Mouse (Mus musculus) midbrain, embryonic 11.5 days (tissue): ENCODE measurements around the gene Polr1e. TPM values are rescaled to one million over a fixed set of nuclear protein-coding genes. Genes with fewer than 3 reads are reported as not detected.

Experiments
- ATAC-seq: fragments of 200-750 bp; cut with Nextera tagmentation; 2 replicates; pipeline ENCODE4 v1.8.0; 2017; ENCODE audit warnings: moderate TSS enrichment, moderate library complexity; ENCODE audit not compliant: low FRiP score
- DNase-seq: peaks from one replicate; pipeline ENCODE4 v3.0.0; 2015; ENCODE audit warnings: low spot score; ENCODE audit errors: missing footprints
- H3K27ac ChIP-seq: fragments of 300-500 bp; sonication (generic); 2 replicates; pipeline ENCODE4 v1.5.1; 2014; ENCODE audit warnings: low read depth, low read length
- H3K27me3 ChIP-seq: fragments of 300-500 bp; sonication (generic); 2 replicates; pipeline ENCODE4 v1.6.1; 2014; ENCODE audit warnings: mild to moderate bottlenecking, low read length, moderate library complexity, mixed read lengths; ENCODE audit not compliant: control insufficient read depth, insufficient read depth
- H3K36me3 ChIP-seq: fragments of 300-500 bp; sonication (generic); 2 replicates; pipeline ENCODE4 v1.6.1; 2014; ENCODE audit warnings: mild to moderate bottlenecking, low read length, moderate library complexity, mixed read lengths; ENCODE audit not compliant: control insufficient read depth, insufficient read depth
- H3K4me1 ChIP-seq: fragments of 300-500 bp; sonication (generic); 2 replicates; pipeline ENCODE4 v1.6.1; 2014; ENCODE audit warnings: low read length; ENCODE audit not compliant: control insufficient read depth, insufficient read depth
- H3K4me2 ChIP-seq: fragments of 300-500 bp; sonication (generic); 2 replicates; pipeline ENCODE4 v1.6.1; 2014; ENCODE audit warnings: mild to moderate bottlenecking, moderate library complexity
- H3K4me3 ChIP-seq: fragments of 300-500 bp; sonication (generic); 2 replicates; pipeline ENCODE4 v1.5.1; 2014; ENCODE audit warnings: low read depth, low read length
- H3K9ac ChIP-seq: fragments of 300-500 bp; sonication (generic); 2 replicates; pipeline ENCODE4 v1.6.1; 2014; ENCODE audit warnings: low read length
- H3K9me3 ChIP-seq: fragments of 300-500 bp; sonication (generic); 2 replicates; pipeline ENCODE4 v1.6.1; 2016; ENCODE audit warnings: low read length; ENCODE audit not compliant: control insufficient read depth
- WGBS: fragments of 180-500 bp; shearing (Covaris S2); extraction: QIAGEN DNeasy Blood & Tissue Kit; methylation state at CpG from one replicate; pipeline ENCODE4 v1.1.7; 2014; 5-methylcytosine and 5-hydroxymethylcytosine counted together
- polyA plus RNA-seq: library from polyadenylated mRNA; unstranded; fragments of >200 nt; fragmentation: Nextera tagmentation; extraction: Ambion mirVana; gene quantifications from 2 replicates; pipeline ENCODE4 v1.2.1, GENCODE M21; 2014

The Polr1e gene
- polyA plus RNA-seq, 1 experiment from 2014 or later: 51.6 TPM

DNA sequence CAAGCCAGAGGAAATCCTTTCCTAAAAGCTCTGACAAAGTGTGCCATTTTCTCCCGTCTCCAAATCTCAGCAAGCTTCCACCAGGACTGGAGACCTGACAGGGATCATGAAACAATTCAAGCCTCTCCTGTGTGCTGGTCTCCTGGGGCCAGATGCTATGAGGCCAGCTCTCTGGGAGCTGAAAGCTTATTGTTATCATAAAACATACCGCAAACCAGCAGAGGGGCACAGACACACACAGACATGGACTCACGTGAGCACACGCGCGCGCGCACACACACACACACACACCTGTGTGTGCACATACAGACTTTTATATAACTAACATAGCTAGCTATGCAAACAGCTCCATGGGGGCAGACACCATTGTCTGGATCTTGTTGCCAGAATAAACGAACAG is 64.6 kb downstream of the Polr1e start:
- no peak for DNase-seq
- Histone ChIP-seq H3K27ac (no peak overlapping the region), H3K9ac (peak overlapping the region; percentile 31; the same call in 1 of the 2 replicates), H3K36me3 (no peaks in the 10 kb centered on the region), H3K4me2 (peak overlapping the region; percentile 62), H3K4me3 (peak overlapping the region; percentile 60; the same call in 1 of the 2 replicates), H3K27me3 (no peaks in the 10 kb centered on the region), H3K4me1 (peaks cover 7% of the 10 kb centered on the region), H3K9me3 (no peaks in the 10 kb centered on the region)
- 73% methylated on average over 9 of the region's 9 CpGs for WGBS
- no peak for ATAC-seq

- H3K4me1 ChIP-seq: peaks cover 7% of the 10 kb centered on the region
- H3K9me3 ChIP-seq: no peaks in the 10 kb centered on the region
- no peaks in the 10 kb centered on the region for H3K27me3 ChIP-seq
- 3% methylated on average over 8 of the region's 8 CpGs for WGBS
- no peaks in the 10 kb centered on the region for H3K36me3 ChIP-seq
- H3K4me2 ChIP-seq: peak overlapping the region; percentile 62
- peak overlapping the region; percentile 77 for H3K9ac ChIP-seq
- no peak overlapping the region for H3K27ac ChIP-seq
- DNase-seq (peak; percentile 89), ATAC-seq (no peak)
- peak overlapping the region; percentile 60 for H3K4me3 ChIP-seq
Measured at GRCm38 (mm10) chr4:45083487-45083886, 65.1 kb downstream of the Polr1e start.

DNA sequence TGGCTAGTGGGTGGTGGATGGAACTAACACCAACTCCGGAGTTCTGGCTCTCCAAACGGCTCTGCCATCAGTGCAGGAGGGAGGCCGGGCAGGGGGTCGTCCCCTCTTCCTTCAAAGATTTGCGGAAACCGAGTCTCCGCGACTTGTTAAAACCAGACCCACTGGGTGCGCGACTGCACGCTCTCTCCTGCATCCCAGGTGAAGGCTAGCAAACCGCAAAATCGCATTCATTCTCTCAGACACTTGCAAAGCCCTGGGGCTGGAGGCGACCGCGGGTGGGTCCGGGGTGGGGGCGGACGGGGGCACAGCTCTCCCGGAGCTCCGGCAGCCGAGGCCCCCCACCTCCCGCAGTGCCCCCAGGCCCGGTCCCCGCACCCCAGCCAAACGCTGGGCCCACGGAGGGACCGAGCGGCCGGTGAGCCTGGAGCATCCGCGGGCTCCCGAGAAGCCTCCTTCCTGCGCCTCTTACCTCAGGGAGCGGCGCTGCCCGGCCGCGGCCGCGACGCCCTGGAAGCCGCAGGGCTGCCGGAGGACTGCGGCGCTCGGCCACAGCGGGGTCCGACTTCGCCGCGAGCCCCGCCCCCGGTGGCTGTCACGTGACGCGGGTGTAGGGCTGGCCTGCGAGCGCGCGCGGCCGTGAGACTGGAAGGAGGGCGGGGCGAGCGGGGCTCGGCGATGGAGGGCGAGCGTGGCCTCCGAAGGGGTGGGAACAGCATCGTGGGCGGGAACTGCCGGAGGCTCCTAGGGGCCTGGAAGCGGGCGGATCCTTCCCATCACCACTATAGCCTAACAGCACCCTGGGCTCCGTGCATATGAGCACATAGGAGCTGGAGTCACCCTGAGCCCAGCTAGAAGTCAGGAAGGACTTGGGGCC is 65.9 kb downstream of the Polr1e start, which contains the start of gene Fbxo10:
Fbxo10 (minus strand) TSS at position 584 of the 874 bp plus-strand sequence.
- Histone ChIP-seq H3K27ac (peak within 1 kb of the TSS; percentile 15; the same call in 1 of the 2 replicates), H3K4me1 (peaks cover 7% of the 10 kb centered on the region), H3K9me3 (no peaks in the 10 kb centered on the region), H3K36me3 (no peaks in the 10 kb centered on the region), H3K27me3 (no peaks in the 10 kb centered on the region), H3K4me2 (peak within 1 kb of the TSS; percentile 62), H3K9ac (peak within 1 kb of the TSS; percentile 77), H3K4me3 (peak within 1 kb of the TSS; percentile 60)
- ATAC-seq (peak; percentile 95), DNase-seq (peak; percentile 98)
- WGBS: under 1% methylated on average over 72 of the region's 77 CpGs

DNA sequence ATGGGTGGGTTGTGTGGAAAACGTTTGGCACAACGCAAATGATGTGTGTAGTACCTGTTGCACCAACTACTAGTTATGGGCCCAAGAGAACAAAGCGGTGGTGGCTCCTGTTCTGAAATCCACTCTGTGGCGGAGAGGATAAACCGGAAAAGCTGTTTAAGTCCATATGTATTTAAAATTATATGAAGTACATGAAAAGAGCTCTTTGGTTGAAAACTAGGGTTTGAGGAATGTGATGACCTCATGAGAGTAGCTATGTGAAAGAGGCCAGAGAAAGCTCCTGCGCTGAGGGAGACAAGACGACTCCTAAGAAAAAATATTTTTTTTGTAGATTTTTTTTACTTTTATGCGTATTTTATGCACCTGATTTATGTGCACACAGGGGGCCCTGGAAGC is 66.5 kb downstream of the Polr1e start:
- ATAC-seq (no peak), DNase-seq (no peak)
- H3K27ac ChIP-seq: no peak overlapping the region
- 44% methylated on average over 8 of the region's 8 CpGs for WGBS
- peaks cover 7% of the 10 kb centered on the region for H3K4me1 ChIP-seq
- H3K36me3 ChIP-seq: no peaks in the 10 kb centered on the region
- H3K9ac ChIP-seq: peak overlapping the region; percentile 24; the same call in 1 of the 2 replicates
- H3K27me3 ChIP-seq: no peaks in the 10 kb centered on the region
- peak overlapping the region; percentile 62 for H3K4me2 ChIP-seq
- H3K4me3 ChIP-seq: peak overlapping the region; percentile 60; the same call in 1 of the 2 replicates
- no peaks in the 10 kb centered on the region for H3K9me3 ChIP-seq

Other genes starting within 250 kb of the Polr1e start
- 37.4 and 38.2 TPM in 2 replicates for gene Grhpr, start 37.2 kb upstream of the Polr1e start, polyA plus RNA-seq
- 41.2 and 44.7 TPM in 2 replicates for gene Zbtb5, start 6.2 kb upstream of the Polr1e start, polyA plus RNA-seq
- 5.0 and 5.6 TPM in 2 replicates for gene Fbxo10, start 66.0 kb downstream of the Polr1e start, polyA plus RNA-seq
- 166 and 185 TPM in 2 replicates for gene Tomm5, start 89.5 kb downstream of the Polr1e start, polyA plus RNA-seq
- gene Frmpd1, start 166.3 kb downstream of the Polr1e start, polyA plus RNA-seq: 1.0 and 1.3 TPM in 2 replicates